Mouse (Mus musculus): ENCODE results near the gene Nfasc. TPM values are rescaled to one million over a fixed set of nuclear protein-coding genes. Genes with fewer than 3 reads are reported as not detected.
A peak's percentile ranks its signal among the peaks of the same experiment; 100 is the strongest.

The Nfasc gene
- polyA plus RNA-seq, 1 experiment from 2014 or later: 3.5 TPM

GRCm38 (mm10) chr1:132722362-132722761 is 19.2 kb downstream of the Nfasc start:
- Histone ChIP-seq H3K36me3 (no peaks in the 10 kb centered on the region), H3K4me2 (replicated peaks) (no peak overlapping the region), H3K27ac (no peak overlapping the region), H3K9ac (no peak overlapping the region), H3K27me3 (no peaks in the 10 kb centered on the region), H3K4me3 (no peak overlapping the region), H3K9me3 (no peaks in the 10 kb centered on the region), H3K4me1 (no peaks in the 10 kb centered on the region)
- WGBS: 73% methylated on average over 4 of the region's 4 CpGs
- no peak for ATAC-seq (ENCODE audit: insufficient number of reproducible peaks, insufficient read depth, low FRiP score, low TSS enrichment)

- 0 out of 2 replicates have a peak, but pooled peaks cover 3% of the 10 kb centered on the region for H3K27me3 ChIP-seq
- no peak overlapping the region for H3K4me3 ChIP-seq
- no peaks in the 10 kb centered on the region for H3K9me3 ChIP-seq
- no peak overlapping the region for H3K27ac ChIP-seq
- ATAC-seq (ENCODE audit: insufficient number of reproducible peaks, insufficient read depth, low FRiP score, low TSS enrichment): no peak
- no peaks in the 10 kb centered on the region for H3K4me1 ChIP-seq
- no peaks in the 10 kb centered on the region for H3K36me3 ChIP-seq
- no peak overlapping the region for H3K4me2 ChIP-seq (replicated peaks)
- 63% methylated on average over 3 of the region's 3 CpGs for WGBS
- no peak overlapping the region for H3K9ac ChIP-seq
These were observed 20.3 kb downstream of the Nfasc start for GRCm38 (mm10) chr1:132721266-132721665.

- no peak overlapping the region for H3K4me3 ChIP-seq
- H3K27me3 ChIP-seq: 0 out of 2 replicates have a peak, but pooled peaks cover 3% of the 10 kb centered on the region
- H3K36me3 ChIP-seq: no peaks in the 10 kb centered on the region
- no peaks in the 10 kb centered on the region for H3K4me1 ChIP-seq
- H3K9ac ChIP-seq: no peak overlapping the region
- H3K9me3 ChIP-seq: no peaks in the 10 kb centered on the region
- no peak overlapping the region for H3K27ac ChIP-seq
- no peak overlapping the region for H3K4me2 ChIP-seq (replicated peaks)
- 69% methylated on average over 5 of the region's 5 CpGs for WGBS
- no peak for ATAC-seq (ENCODE audit: insufficient number of reproducible peaks, insufficient read depth, low FRiP score, low TSS enrichment)
These were observed 23.4 kb downstream of the Nfasc start for GRCm38 (mm10) chr1:132718225-132718624.

GRCm38 (mm10) chr1:132715044-132715443 is 26.6 kb downstream of the Nfasc start:
- no peaks in the 10 kb centered on the region for H3K4me1 ChIP-seq
- WGBS: 84% methylated on average over 9 of the region's 9 CpGs

GRCm38 (mm10) chr1:132709419-132709818 is 32.2 kb downstream of the Nfasc start:
- Histone ChIP-seq H3K4me1 (no peaks in the 10 kb centered on the region), H3K4me3 (no peak overlapping the region), H3K27ac (no peak overlapping the region), H3K4me2 (replicated peaks) (no peak overlapping the region), H3K9me3 (no peaks in the 10 kb centered on the region), H3K36me3 (no peaks in the 10 kb centered on the region), H3K9ac (no peak overlapping the region), H3K27me3 (no peaks in the 10 kb centered on the region)
- 71% methylated on average over 5 of the region's 5 CpGs for WGBS
- ATAC-seq (ENCODE audit: insufficient number of reproducible peaks, insufficient read depth, low FRiP score, low TSS enrichment): no peak

More at GRCm38 (mm10) chr1:132715044-132715443, 26.6 kb downstream of the Nfasc start:
- Histone ChIP-seq H3K27ac (no peak overlapping the region), H3K4me2 (replicated peaks) (no peak overlapping the region), H3K9me3 (no peaks in the 10 kb centered on the region), H3K27me3 (0 out of 2 replicates have a peak, but pooled peaks cover 3% of the 10 kb centered on the region), H3K9ac (no peak overlapping the region), H3K4me3 (no peak overlapping the region), H3K36me3 (no peaks in the 10 kb centered on the region)
- ATAC-seq (ENCODE audit: insufficient number of reproducible peaks, insufficient read depth, low FRiP score, low TSS enrichment): no peak

GRCm38 (mm10) chr1:132707301-132707700 is 34.3 kb downstream of the Nfasc start:
- Histone ChIP-seq H3K4me1 (no peaks in the 10 kb centered on the region; the same call in 1 of the 2 replicates), H3K27me3 (peaks cover 5% of the 10 kb centered on the region; the same call in 1 of the 2 replicates), H3K9ac (no peak overlapping the region), H3K4me2 (replicated peaks) (0 out of 2 replicates have a peak overlapping the region, but pooled peaks have one; percentile 5), H3K4me3 (no peak overlapping the region), H3K27ac (no peak overlapping the region), H3K9me3 (no peaks in the 10 kb centered on the region), H3K36me3 (no peaks in the 10 kb centered on the region)
- ATAC-seq (ENCODE audit: insufficient number of reproducible peaks, insufficient read depth, low FRiP score, low TSS enrichment): no peak
- 56% methylated on average over 8 of the region's 8 CpGs for WGBS

- no peaks in the 10 kb centered on the region for H3K36me3 ChIP-seq
- no peak overlapping the region for H3K27ac ChIP-seq
- H3K4me1 ChIP-seq: no peaks in the 10 kb centered on the region; the same call in 1 of the 2 replicates
- H3K9me3 ChIP-seq: no peaks in the 10 kb centered on the region
- H3K27me3 ChIP-seq: peaks cover 5% of the 10 kb centered on the region; the same call in 1 of the 2 replicates
- ATAC-seq (ENCODE audit: insufficient number of reproducible peaks, insufficient read depth, low FRiP score, low TSS enrichment): no peak
- 25% methylated on average over 5 of the region's 5 CpGs for WGBS
- H3K4me3 ChIP-seq: no peak overlapping the region
- H3K9ac ChIP-seq: no peak overlapping the region
- peak overlapping the region; percentile 27; the same call in 1 of the 2 replicates for H3K4me2 ChIP-seq (replicated peaks)
These were observed 38.1 kb downstream of the Nfasc start for GRCm38 (mm10) chr1:132703467-132703866.

GRCm38 (mm10) chr1:132696926-132697325 is 44.7 kb downstream of the Nfasc start:
- H3K27me3 ChIP-seq: no peaks in the 10 kb centered on the region
- H3K9ac ChIP-seq: no peak overlapping the region
- H3K4me2 ChIP-seq (replicated peaks): no peak overlapping the region
- ATAC-seq (ENCODE audit: insufficient number of reproducible peaks, insufficient read depth, low FRiP score, low TSS enrichment): no peak
- peaks cover 3% of the 10 kb centered on the region; the same call in 1 of the 2 replicates for H3K4me1 ChIP-seq
- H3K36me3 ChIP-seq: no peaks in the 10 kb centered on the region
- H3K27ac ChIP-seq: no peak overlapping the region
- H3K4me3 ChIP-seq: no peak overlapping the region
- WGBS: 68% methylated on average over 4 of the region's 4 CpGs
- H3K9me3 ChIP-seq: no peaks in the 10 kb centered on the region

GRCm38 (mm10) chr1:132696232-132696631 is 45.4 kb downstream of the Nfasc start:
- Histone ChIP-seq H3K27me3 (no peaks in the 10 kb centered on the region), H3K4me3 (no peak overlapping the region), H3K36me3 (no peaks in the 10 kb centered on the region), H3K9ac (no peak overlapping the region), H3K4me2 (replicated peaks) (no peak overlapping the region), H3K27ac (no peak overlapping the region), H3K9me3 (no peaks in the 10 kb centered on the region), H3K4me1 (peaks cover 3% of the 10 kb centered on the region; the same call in 1 of the 2 replicates)
- 0 out of 2 replicates have a peak, but pooled peaks have one; percentile 28 for ATAC-seq (ENCODE audit: insufficient number of reproducible peaks, insufficient read depth, low FRiP score, low TSS enrichment)
- 38% methylated on average over 2 of the region's 2 CpGs for WGBS

- Histone ChIP-seq H3K36me3 (no peaks in the 10 kb centered on the region), H3K27ac (no peak overlapping the region), H3K4me3 (no peak overlapping the region), H3K4me1 (peaks cover 3% of the 10 kb centered on the region; the same call in 1 of the 2 replicates), H3K27me3 (no peaks in the 10 kb centered on the region), H3K9ac (no peak overlapping the region), H3K9me3 (no peaks in the 10 kb centered on the region), H3K4me2 (replicated peaks) (no peak overlapping the region)
- 27% methylated on average over 9 of the region's 9 CpGs for WGBS
- ATAC-seq (ENCODE audit: insufficient number of reproducible peaks, insufficient read depth, low FRiP score, low TSS enrichment): no peak
These were observed 47.6 kb downstream of the Nfasc start for GRCm38 (mm10) chr1:132694007-132694406.

- H3K27ac ChIP-seq: no peak overlapping the region
- 36% methylated on average over 3 of the region's 3 CpGs for WGBS
- ATAC-seq (ENCODE audit: insufficient number of reproducible peaks, insufficient read depth, low FRiP score, low TSS enrichment): no peak
These were observed 52.4 kb downstream of the Nfasc start for GRCm38 (mm10) chr1:132689181-132689580.

GRCm38 (mm10) chr1:132678935-132679334 is 62.7 kb downstream of the Nfasc start:
- Histone ChIP-seq H3K27ac (no peak overlapping the region), H3K4me2 (replicated peaks) (no peak overlapping the region), H3K9ac (no peak overlapping the region), H3K4me3 (no peak overlapping the region), H3K9me3 (no peaks in the 10 kb centered on the region), H3K27me3 (no peaks in the 10 kb centered on the region), H3K4me1 (no peaks in the 10 kb centered on the region), H3K36me3 (no peaks in the 10 kb centered on the region)
- 73% methylated on average over 12 of the region's 12 CpGs for WGBS
- ATAC-seq (ENCODE audit: insufficient number of reproducible peaks, insufficient read depth, low FRiP score, low TSS enrichment): no peak

More at GRCm38 (mm10) chr1:132689181-132689580, 52.4 kb downstream of the Nfasc start:
- no peak overlapping the region for H3K4me2 ChIP-seq (replicated peaks)
- H3K36me3 ChIP-seq: no peaks in the 10 kb centered on the region
- H3K4me1 ChIP-seq: peaks cover 3% of the 10 kb centered on the region; the same call in 1 of the 2 replicates
- no peaks in the 10 kb centered on the region for H3K9me3 ChIP-seq
- H3K4me3 ChIP-seq: no peak overlapping the region
- no peak overlapping the region for H3K9ac ChIP-seq
- no peaks in the 10 kb centered on the region for H3K27me3 ChIP-seq

All from embryonic facial prominence, embryonic 12.5 days (tissue).